Comparison of ENCODE assay signal across 8 mouse cellular contexts in the genomic region with DNA sequence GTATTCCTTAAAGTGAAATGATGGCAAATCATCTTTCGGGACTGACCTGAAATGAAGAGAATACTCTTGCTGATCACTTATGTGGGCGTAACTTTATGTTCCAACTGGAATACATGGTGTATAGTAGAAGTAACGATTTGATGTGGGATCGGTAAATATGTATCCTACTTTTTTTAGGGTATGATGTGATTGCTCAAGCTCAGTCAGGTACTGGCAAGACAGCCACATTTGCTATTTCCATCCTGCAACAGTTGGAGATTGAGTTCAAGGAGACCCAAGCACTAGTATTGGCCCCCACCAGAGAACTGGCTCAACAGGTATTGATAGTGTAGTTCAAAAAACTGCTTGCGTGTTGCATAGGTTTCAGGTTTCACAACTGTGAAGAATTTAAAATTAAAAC. TPM values are rescaled to one million over a fixed set of nuclear protein-coding genes. Genes with fewer than 3 reads are reported as not detected.
DNase-seq lines count a peak whose midpoint lies in the region; ATAC-seq and TF ChIP-seq lines count a peak whose summit lies in the region.

No protein-coding gene starts in this region.

- peaks cover 56% of the 10 kb centered on the region for H3K79me2 ChIP-seq in C2C12 (ENCODE audit: control insufficient read depth, insufficient read depth)

- H3K9ac ChIP-seq in forebrain, embryonic 14.5 days (ENCODE audit: low read length) = peak overlapping the region; percentile 100
- H3K9ac ChIP-seq in liver, embryonic 13.5 days = peak overlapping the region; percentile 92

- peak overlapping the region; percentile 75 for H3K4me3 ChIP-seq in gastrocnemius, adult 2 months
- H3K4me3 ChIP-seq in C2C12 (ENCODE audit: insufficient read depth, poor library complexity, severe bottlenecking) = peak overlapping the region; percentile 69
- H3K4me3 ChIP-seq in forebrain, embryonic 14.5 days (ENCODE audit: low read depth, low read length) = peak overlapping the region; percentile 78
- H3K4me3 ChIP-seq in liver, embryonic 13.5 days (replicated peaks) = peak overlapping the region; percentile 75

- peak overlapping the region; percentile 74 for H3ac ChIP-seq in C2C12 (ENCODE audit: control insufficient read depth, insufficient read length, low read depth)

- H3K36me3 ChIP-seq in C2C12 (ENCODE audit: control insufficient read depth, insufficient read depth) = peaks cover 53% of the 10 kb centered on the region
- H3K36me3 ChIP-seq in forebrain, embryonic 14.5 days (ENCODE audit: control insufficient read depth, insufficient read depth, low read length) = peaks cover 52% of the 10 kb centered on the region
- peaks cover 55% of the 10 kb centered on the region for H3K36me3 ChIP-seq in liver, embryonic 13.5 days

- no peaks in the 10 kb centered on the region for H3K9me3 ChIP-seq in forebrain, embryonic 14.5 days (replicated peaks; ENCODE audit: control insufficient read depth, low read length)
- H3K9me3 ChIP-seq in liver, embryonic 13.5 days (replicated peaks) = no peaks in the 10 kb centered on the region

- no peak for DNase-seq in gastrocnemius, adult 2 months
- no peak for DNase-seq in gastrocnemius, adult 8-10 months (ENCODE audit: low spot score in 2 of 2)
- DNase-seq in forebrain, embryonic 14.5 days (ENCODE audit: low spot score) = no peak
- no peak for DNase-seq in liver, embryonic 13.5 days
- DNase-seq in thymus, postnatal 36 days = no peak
- no peak for DNase-seq in embryo, embryonic 10 days (ENCODE audit: low spot score)

- ATAC-seq in forebrain, embryonic 14.5 days = no peak
- no peak for ATAC-seq in liver, embryonic 13.5 days (ENCODE audit: low read depth)
- no peak for ATAC-seq in cerebellum, adult (ENCODE audit: insufficient number of reproducible peaks, low FRiP score, low TSS enrichment)

- intact Hi-C loops in gastrocnemius, adult 2 months (cut with DNase I) = loop anchor here (5.0 kb wide), 1 partner anchor 252 kb away; a partner anchor contains a TSS

- peaks cover 19% of the 10 kb centered on the region for H3K4me1 ChIP-seq in forebrain, embryonic 14.5 days (ENCODE audit: control insufficient read depth, insufficient read depth, low read length)
- H3K4me1 ChIP-seq in liver, embryonic 13.5 days (replicated peaks) = peaks cover 36% of the 10 kb centered on the region

- H3K27ac ChIP-seq in gastrocnemius, adult 2 months = peak overlapping the region; percentile 99
- H3K27ac ChIP-seq in forebrain, embryonic 14.5 days (ENCODE audit: low read depth, low read length) = no peak overlapping the region
- peak overlapping the region; percentile 93 for H3K27ac ChIP-seq in liver, embryonic 13.5 days

- H3K79me3 ChIP-seq in C2C12 (ENCODE audit: low read depth) = peaks cover 48% of the 10 kb centered on the region

- no peaks in the 10 kb centered on the region for H3K27me3 ChIP-seq in C2C12 (ENCODE audit: control insufficient read depth, insufficient read depth, insufficient read length)
- no peaks in the 10 kb centered on the region for H3K27me3 ChIP-seq in forebrain, embryonic 14.5 days (replicated peaks; ENCODE audit: control insufficient read depth, insufficient read depth, low read length)
- no peaks in the 10 kb centered on the region for H3K27me3 ChIP-seq in liver, embryonic 13.5 days

- no peak for TF ChIP-seq CTCF in gastrocnemius, adult 2 months (IDR thresholded peaks at IDR 0.05)
- TF ChIP-seq CTCF in C2C12 (IDR thresholded peaks at IDR 0.05; ENCODE audit: control insufficient read depth, insufficient read depth, insufficient read length) = no peak

- H3K4me2 ChIP-seq in forebrain, embryonic 14.5 days (ENCODE audit: low read length) = peak overlapping the region; percentile 97
- H3K4me2 ChIP-seq in liver, embryonic 13.5 days = peak overlapping the region; percentile 80

- WGBS in forebrain, embryonic 14.5 days = 8% methylated on average over 5 of the region's 5 CpGs
- WGBS in liver, embryonic 13.5 days (ENCODE audit: insufficient replicate concordance) = under 1% methylated on average over 5 of the region's 5 CpGs

TF ChIP-seq in C2C12, 6 proteins besides CTCF, POLR2A, EP300 and RAD21:
- TF ChIP-seq MAX (IDR thresholded peaks at IDR 0.05) (no peak), MYOD1 (IDR thresholded peaks at IDR 0.05; ENCODE audit: control insufficient read depth, insufficient read length, low read depth) (no peak), FOSL1 (IDR thresholded peaks at IDR 0.05; ENCODE audit: insufficient read depth, low read length, poor library complexity, severe bottlenecking) (no peak), USF1 (IDR thresholded peaks at IDR 0.05; ENCODE audit: low read depth) (no peak), MYOG (IDR thresholded peaks at IDR 0.05; ENCODE audit: control insufficient read depth, extremely low read depth, insufficient read length) (no peak), CEBPB (IDR thresholded peaks at IDR 0.05; ENCODE audit: low read depth) (no peak)

RNA-seq across cellular contexts. Expression of a gene that starts 1.7 kb away (rescaled TPM):
- 100 to 1,000 TPM; 458 to 462 TPM for total RNA-seq in gastrocnemius, adult 2 months (2021)
- total RNA-seq in gastrocnemius, adult 8-10 months (2022) = 100 to 1,000 TPM; 414 to 531 (median 457) TPM
- 86.9 TPM for polyA plus RNA-seq in C2C12 (2012; fragmentation: generic; extraction: Trizol)
- 340 and 434 TPM in 2 replicates for polyA plus RNA-seq in forebrain, embryonic 14.5 days (2014; fragmentation: Nextera tagmentation; extraction: Ambion mirVana)
- 75.2 and 94.5 TPM in 2 replicates for polyA plus RNA-seq in liver, embryonic 13.5 days (2015; fragmentation: Nextera tagmentation; extraction: Ambion mirVana)

RNA-seq across cellular contexts. Expression of a gene that starts 18.6 kb away (rescaled TPM):
- 1 to 10 TPM; 7.6 to 7.9 TPM for total RNA-seq in gastrocnemius, adult 2 months (2021)
- 10 to 100 TPM in 2 of 4 experiments, 1 to 10 TPM in 2; 8.4 to 12.7 (median 9.9) TPM for total RNA-seq in gastrocnemius, adult 8-10 months (2022)
- polyA plus RNA-seq in C2C12 (2012; fragmentation: generic; extraction: Trizol) = 39.8 TPM
- polyA plus RNA-seq in forebrain, embryonic 14.5 days (2014; fragmentation: Nextera tagmentation; extraction: Ambion mirVana) = 82.7 and 110 TPM in 2 replicates
- polyA plus RNA-seq in liver, embryonic 13.5 days (2015; fragmentation: Nextera tagmentation; extraction: Ambion mirVana) = 199 and 218 TPM in 2 replicates

RNA-seq across cellular contexts. Expression of a gene that starts 37.4 kb away (rescaled TPM):
- 1 to 10 TPM in 1 of 2 experiments, under 1 TPM in 1; 0.87 to 8.6 TPM for total RNA-seq in gastrocnemius, adult 2 months (2021)
- 10 to 100 TPM in 3 of 4 experiments, 1 to 10 TPM in 1; 2.3 to 45.4 (median 17.8) TPM for total RNA-seq in gastrocnemius, adult 8-10 months (2022)
- polyA plus RNA-seq in C2C12 (2012; fragmentation: generic; extraction: Trizol) = not detected
- polyA plus RNA-seq in forebrain, embryonic 14.5 days (2014; fragmentation: Nextera tagmentation; extraction: Ambion mirVana) = not detected in 2 replicates
- not detected in 2 replicates for polyA plus RNA-seq in liver, embryonic 13.5 days (2015; fragmentation: Nextera tagmentation; extraction: Ambion mirVana)

RNA-seq across cellular contexts. Expression of a gene that starts 51.3 kb away (rescaled TPM):
- not detected for total RNA-seq in gastrocnemius, adult 2 months (2021)
- under 1 TPM in 1 of 4 experiments, not detected in 3; 0.70 TPM for total RNA-seq in gastrocnemius, adult 8-10 months (2022)
- not detected for polyA plus RNA-seq in C2C12 (2012; fragmentation: generic; extraction: Trizol)
- polyA plus RNA-seq in forebrain, embryonic 14.5 days (2014; fragmentation: Nextera tagmentation; extraction: Ambion mirVana) = not detected in 2 replicates
- polyA plus RNA-seq in liver, embryonic 13.5 days (2015; fragmentation: Nextera tagmentation; extraction: Ambion mirVana) = 274 and 287 TPM in 2 replicates
